Mouse (Mus musculus) CD4-positive, CD25-positive, alpha-beta regulatory T cell, adult 2 months (primary cell): ENCODE data around the gene Cbx1.

Experiments used
- DNase-seq: peaks from one replicate; pipeline ENCODE4 v3.0.0-alpha.2; 2012; ENCODE audit warnings: low read depth, low spot score

Cbx1 gene

DNA sequence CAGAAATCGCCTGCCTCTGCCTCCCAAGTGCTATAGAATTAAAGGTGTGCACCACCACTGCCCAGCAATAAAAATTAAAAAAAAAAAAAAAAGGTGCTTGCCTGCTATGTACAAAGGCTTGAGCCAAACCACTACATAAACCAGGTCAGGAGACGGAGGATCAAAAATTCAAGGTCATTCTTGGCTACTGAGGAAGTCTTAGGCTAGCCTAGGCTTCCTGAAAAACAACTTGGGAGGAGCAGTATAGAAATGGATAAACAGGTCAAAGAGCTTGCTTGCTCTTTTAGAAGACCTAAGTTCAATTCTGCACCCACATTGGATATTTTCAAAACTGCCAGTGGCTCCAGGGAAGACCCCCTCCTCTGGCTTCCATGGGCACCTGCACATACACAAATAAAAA lies 25.5 kb downstream of the Cbx1 start:
- DNase-seq, result no peak

DNA sequence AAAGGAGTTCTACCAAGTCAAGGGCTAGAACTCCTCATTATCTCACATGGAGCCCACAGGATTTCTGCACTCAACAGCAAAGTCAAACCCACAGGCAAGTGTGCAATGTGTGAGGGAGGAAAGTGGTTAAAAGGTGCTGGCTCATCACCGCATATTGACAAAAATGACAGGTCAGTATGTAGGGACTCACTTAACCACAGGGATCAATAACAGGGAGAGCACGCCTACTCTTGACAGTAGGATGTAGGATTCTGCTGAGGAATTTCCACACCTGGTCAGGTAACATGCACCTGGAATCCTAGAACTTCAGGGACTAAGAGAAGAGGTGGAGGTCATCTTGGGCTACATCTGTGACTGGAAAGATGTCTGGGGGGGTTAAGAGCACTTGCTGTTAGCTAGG lies 27.0 kb downstream of the Cbx1 start:
- no peak for DNase-seq

DNA sequence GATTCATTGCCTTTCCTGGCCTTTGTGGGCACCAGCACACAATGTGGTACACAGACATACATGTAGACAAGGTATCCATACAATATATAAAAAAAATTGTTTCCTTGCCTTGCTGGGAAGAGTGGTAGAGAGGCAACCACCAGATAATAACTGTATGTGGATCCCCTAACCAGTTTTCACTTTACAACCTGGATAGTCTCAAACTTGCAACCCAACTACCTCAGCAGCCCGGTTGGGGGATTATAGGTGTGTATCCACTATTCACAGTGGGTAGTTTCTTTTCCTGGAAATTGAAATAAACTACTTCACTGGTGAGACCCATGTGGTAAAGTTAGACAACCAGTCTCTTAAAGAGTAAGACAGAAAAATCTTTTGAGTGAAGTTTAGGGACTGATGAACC lies 27.6 kb downstream of the Cbx1 start:
- DNase-seq, result no peak

DNA sequence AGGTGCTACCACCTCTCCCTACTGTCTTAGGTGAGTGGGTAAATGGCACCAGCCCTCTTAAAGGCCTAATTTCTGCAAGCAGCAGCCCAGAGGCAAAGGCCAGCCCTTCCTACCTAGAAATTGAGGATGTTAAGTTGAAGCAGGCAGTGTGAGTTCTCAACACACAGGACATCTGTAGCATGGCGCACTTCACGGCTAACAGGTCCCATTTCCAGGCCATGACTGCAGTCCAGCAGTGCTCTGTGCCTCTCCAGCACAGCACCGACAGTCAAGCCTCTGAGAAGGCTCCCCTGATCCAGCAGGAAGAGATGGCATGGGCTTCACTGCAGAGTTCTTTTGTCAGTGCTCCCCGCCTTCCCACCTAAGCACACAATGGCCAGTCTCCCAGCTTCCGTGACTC lies 28.1 kb downstream of the Cbx1 start:
- DNase-seq, result no peak

DNA sequence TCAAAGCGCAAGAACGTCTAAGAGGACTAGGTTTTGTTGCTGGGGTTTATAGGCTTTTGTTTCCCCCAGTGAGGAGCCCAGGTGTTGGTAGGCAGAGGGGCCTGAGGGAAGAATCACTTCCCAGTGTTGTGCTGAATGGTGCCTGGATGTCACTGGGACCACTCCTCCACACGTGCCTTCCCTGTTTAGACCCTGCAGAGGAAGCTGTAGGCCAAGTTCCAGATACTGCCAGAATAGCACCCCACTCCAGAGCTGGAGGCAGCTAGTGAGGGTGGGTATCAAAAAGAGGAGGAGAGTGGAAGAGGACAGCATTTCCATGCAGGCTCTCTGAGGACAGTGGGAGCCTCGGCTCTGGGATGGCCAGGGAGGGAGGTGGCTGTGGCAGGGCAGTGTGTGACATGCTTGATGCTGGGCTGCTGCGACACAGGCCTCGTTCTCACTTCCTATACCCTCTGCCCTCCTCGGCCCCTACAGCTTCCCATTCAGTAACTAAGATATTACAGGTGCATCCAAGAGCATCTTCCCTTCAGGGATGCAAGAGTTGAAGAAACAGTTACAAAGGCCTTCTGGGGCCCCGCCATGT lies 29.3 kb downstream of the Cbx1 start:
- no peak for DNase-seq

DNA sequence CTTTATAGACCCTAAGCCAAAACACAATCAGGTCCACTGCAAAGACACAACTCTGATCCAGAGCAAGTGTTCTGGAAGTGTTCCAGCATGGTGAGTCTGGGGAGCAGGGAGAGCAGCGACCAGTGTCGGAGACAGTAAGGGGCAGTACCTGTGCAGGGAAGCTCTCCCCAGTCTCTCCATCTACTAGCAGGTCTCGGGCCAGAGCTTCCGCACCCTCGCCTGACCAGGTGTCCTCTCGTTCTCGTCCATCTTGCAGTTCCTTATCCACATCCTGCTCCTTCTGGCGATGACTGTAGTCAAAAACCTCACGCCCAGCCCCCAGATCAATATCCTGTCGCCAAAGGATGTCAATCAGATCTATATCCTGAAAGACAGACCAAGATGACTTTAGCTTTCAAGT lies 33.0 kb downstream of the Cbx1 start:
- no peak for DNase-seq

DNA sequence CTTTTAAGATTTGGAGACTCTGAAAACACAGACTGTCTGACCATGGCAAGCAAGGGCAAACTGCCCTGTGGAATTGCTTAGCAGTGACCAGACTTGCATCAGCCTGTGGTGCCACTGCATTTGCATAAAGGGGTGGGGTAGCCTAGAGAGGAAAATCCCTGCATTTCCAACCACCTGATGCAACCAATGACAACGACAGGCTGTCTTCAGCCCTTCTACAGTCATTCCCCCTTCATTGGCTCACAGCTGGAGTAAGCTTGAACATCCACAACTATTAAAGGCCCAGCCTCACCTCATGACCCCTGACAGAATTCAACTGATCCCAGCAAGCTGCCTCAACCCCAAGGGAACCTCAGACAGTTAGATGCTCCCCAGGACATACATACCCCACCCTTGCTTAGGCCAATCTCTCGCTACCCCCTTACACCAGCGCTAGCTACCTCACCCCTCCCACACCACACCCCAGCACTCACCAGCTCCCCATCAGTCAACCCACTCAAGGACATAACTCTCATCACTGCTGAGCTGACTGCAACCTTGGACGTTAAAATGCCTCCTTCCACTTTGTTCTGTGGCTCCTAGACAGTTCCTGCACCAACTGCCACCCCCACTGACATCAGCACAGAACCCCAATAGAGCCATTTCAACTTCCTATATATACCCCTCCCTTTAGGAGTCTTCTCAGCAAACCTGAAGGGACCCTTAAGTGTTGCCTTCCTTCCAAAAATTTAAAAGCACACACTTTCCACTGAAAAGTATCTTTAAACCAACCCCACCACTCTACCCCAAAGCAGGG lies 33.9 kb downstream of the Cbx1 start:
- peak; percentile 55 for DNase-seq

DNA sequence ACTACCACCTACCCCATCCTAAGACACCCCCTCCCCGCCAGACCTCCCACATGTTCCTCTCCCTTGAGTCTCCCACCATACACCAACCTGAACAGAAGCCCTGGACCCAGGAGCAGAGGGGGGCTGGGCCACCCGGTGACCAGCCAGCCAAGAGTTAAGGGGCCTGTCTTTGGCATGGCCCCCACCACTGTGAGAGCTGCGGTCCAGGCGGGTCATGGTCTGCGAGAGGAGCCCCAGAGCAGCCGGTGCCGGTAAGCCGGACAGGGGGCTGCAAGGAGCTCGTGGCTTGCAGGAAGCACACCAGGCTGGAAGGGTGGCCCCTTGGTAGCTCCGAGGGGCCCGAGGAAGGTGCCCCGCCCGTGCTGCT lies 34.5 kb downstream of the Cbx1 start:
- DNase-seq, result no peak

DNA sequence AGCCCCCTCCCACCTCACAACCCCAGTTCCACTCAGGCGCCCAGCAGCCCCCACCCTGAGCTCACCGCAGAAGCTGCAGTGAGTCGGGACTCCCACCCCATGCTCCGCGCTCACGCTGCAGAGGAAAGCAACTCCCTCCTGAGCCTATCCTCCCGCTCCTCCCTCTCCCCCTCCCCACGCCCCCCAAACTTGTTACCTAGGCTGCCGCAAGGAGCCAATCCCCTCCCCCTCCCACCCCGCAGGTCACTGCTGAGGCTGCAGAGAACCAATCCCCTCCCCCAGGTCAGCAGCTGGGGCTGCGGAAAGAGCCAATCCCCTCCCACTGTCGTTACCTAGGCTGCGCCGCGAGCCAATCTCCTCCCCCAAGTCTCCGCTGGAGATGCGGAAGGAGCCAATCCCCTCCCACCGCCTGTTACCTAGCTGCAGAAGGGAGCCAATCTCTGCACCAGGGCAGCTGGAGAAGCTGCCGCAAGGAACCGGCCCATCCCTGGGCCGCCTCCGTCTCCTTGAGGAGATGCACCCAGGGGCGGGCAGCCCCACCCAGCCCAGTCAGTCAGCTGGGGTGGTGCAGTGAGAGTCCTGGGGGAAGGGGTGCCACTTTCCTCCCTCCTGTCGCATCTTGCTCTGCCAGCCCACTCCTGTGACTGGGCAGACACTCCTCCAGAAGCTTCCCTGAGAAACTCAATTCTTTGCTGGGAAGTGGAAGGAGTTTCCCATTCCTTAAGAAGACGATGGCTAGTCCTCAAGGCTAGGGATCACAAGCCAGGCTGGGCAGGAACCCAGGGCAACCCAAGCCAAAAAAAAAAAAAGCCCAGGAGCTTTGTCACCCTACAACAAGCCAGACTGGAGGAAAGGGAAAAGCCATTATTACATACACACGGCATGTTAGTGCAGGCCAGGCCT lies 35.2 kb downstream of the Cbx1 start:
- peak; percentile 93 for DNase-seq

DNA sequence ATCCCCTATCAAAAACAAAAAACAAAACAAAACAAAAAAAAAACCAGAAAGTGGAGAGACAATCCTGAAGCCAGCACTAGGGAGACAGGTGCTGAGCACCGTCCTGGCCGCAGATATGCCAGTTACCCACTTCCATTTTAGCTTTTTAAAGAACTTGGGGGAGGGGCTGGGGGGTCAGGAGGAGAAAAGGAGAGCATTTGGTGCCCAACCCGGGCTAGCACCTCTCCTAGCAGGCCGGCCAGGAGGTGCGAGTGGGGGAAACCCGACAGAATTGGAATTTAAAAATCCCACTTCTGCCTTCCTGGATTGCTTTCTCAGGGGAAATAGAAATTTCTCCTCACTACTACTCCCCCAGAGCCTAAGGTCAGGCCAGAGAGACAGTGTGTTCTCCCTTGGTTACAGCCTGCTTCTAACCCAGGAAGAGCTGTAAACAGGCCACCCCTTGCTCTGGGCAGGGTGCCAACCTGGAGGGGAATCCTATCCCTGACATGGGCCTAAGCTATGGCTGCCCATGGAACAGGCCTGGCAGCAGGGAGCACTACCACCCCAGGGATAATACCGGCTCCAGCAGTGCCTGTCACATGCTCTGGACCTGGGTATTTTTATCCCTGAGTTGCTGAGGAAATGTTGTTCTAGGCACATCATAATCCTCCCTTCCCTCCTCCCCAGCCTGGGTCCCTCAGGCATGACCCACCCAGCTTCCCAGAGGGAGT lies 36.0 kb downstream of the Cbx1 start:
- DNase-seq, result no peak

DNA sequence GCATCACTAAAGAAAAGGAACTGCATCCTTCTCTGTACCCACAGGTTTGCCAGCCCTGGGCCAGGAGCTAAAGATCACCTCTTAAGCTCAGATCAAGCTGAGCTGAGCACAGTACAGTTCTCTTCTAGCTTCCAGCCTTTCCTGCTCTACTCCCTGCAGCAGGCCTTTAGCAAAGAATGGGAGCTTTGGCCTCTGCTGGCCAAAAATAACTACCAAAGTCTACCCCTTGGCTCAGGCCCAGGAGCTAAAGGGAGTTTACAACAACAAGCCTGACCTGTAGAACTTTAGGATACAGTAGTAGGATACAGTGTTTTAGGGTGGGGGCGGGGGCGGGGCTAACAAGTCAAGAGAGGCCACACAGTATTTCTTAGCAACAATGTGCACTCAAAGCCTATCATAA lies 37.6 kb downstream of the Cbx1 start:
- DNase-seq, result no peak

DNA sequence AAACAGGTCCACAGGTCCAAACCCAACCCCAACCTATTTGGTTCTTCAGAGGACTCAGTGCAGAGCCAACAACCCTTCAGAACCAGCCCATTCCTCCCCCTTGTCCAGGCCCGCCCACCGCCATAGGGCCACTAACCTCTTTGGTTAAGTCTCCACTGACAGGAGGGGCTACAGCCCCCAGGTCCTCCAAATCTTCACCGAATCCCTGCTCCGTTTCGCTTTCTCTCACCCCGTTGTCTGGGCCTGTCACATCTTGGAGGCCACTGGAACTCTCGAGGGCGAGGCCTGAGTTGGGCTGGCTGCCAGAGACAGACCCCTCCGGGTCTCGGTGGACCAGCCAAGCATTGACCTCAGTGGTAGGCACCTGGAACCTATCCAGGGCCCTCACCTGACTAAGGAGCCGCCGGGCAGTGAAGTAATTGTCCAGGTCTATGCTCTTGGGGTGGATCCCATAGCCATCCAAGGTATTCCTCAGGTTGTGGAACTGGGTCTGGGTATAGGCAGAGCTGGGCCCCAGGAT lies 38.2 kb downstream of the Cbx1 start:
- DNase-seq, result no peak

DNA sequence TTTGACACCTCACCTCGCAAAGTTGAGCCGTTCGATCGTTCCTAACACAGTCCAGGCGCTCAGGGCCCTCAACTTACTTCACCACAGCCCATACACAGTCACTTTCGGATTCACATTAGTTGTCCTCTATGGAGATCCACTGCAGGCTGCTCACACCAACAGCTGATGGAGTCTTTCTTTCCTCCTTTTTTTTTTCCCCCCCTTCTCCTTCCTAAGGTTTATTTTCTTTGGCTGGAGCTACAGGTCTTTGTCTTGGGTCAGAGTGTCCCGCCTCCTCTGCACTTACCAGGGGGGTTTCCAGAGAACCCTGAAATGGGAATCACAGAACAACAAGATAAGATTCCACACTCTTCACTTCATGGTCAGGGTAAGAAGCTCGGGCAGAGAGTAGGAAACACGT lies 39.0 kb downstream of the Cbx1 start:
- DNase-seq, result no peak

DNA sequence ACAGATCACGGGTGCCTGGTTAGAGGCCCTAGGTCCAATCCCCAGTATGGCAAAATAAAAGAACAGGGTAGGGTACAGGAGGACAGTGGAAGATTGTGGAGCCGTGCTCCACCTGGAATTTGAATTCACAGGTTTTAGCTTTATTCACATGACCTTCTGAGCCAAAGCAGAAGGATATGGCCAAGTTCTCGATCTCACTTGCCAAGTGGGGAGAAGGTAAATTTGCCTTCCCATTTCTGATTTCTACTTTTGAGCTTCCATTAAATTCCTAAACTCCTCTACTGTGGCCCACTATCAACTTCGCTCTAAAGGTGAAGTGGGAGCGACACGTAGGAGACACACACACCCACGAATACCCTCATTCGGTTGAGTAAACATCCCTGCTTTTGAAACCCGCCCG lies 40.0 kb downstream of the Cbx1 start:
- DNase-seq, result no peak

DNA sequence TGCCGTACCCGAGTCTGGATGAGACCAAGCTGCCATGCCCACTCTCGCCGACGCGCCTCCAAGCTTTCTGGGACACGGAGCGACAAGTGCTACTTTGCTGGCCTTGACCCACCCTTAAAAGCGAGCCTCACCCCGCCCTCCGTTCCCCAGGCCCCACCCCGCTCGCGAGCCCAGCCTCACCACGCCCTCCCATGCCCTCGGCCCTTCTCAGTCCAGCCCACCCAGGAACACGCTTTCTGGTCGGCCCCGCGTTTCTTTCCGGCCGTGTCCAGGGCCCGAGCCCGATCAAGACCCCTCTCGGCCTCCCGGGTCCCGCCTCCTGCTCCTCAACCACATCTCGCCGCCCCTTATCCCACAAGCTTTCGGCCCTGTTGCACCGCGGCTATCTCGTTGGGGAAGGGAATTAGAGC lies 40.5 kb downstream of the Cbx1 start:
- DNase-seq, result peak; percentile 70

DNA sequence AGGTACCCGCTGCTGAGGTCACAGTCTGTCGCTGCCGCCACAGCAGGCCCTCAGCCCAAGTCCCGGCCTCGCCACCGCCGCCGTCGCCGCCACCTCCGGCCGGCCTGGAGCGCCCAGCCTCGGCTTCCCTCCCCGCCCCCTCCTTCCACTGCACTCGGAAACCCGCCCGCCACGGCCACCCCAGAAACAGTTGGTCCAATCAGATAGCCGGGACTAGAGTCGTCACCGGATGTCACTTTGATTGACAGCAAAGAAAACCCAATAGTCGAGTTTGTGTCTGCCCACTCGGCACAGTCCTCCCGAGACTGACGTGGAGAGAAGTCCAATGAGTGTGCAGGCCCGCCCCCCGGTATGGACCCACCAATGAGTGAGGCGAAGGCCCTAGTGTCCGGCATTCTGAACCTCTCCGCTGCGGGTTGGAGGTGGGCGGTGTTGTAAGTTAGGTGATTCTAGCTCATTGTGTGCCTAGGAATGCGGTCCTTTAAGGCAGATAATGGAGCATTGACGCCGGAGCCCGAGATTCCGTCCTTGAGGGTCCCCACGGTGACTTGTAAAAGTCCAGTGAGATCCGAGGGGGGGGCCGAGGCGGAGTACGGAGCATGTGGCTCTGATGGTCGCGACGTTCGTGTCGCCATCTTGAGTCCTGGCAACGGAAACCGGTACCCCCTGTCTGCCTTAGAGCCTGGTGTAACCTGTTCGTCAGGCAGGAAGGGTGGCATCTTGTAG lies 41.0 kb downstream of the Cbx1 start, which contains the start of gene Nfe2l1:
Gene Nfe2l1, minus strand, starts transcription at position 156 of the 726 bp plus-strand sequence.
- DNase-seq, result peak; percentile 98

DNA sequence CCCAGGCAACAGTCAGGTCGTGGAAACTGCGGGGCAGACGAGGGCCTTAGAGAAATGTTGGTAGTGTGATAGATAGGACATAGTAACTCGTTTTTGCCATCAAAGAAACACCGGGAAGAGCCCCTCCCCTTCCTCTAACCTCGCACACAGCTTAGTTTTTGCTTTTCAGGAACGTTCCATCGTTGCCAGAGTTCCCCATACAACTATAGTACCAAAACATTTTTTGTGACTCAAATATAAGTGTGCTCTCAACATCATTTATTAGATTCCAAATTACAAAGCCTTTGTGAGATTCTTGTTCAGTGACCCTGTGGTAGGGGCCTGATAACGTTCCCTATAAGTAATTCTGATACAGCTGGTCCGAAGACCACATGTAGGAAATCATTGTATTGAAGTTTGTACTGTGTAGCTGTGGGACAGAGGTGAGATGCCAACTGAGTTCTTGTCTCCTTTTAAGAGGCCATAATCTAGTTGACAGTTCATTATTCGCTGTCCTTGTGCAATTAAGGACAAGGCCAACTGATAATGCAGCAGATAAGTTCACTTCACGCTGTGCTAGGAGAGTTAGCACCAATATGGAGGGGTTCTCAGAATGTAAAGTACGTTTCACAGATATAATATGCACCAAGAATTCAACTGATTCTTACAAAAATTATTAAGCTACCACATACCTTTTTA lies 41.8 kb downstream of the Cbx1 start:
- no peak for DNase-seq

DNA sequence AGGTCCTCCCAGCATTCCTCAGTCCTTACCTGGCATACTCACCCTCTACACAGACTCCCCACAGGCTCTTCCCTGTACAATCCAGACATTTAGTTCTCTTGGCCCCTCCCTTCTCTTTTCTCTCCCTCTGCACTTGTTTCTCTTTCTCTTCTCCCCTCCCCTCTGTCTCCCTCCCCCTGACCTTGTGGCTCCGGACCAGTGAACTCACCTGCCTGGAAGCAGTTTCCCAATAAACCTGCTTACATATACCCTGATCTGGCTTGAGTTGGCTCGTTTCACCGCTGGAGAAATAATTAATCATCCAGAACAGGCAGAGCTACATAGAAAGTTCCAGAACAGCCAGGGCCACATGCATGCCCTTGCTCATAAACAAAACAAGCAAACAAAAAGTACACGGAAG lies 42.6 kb downstream of the Cbx1 start:
- no peak for DNase-seq

DNA sequence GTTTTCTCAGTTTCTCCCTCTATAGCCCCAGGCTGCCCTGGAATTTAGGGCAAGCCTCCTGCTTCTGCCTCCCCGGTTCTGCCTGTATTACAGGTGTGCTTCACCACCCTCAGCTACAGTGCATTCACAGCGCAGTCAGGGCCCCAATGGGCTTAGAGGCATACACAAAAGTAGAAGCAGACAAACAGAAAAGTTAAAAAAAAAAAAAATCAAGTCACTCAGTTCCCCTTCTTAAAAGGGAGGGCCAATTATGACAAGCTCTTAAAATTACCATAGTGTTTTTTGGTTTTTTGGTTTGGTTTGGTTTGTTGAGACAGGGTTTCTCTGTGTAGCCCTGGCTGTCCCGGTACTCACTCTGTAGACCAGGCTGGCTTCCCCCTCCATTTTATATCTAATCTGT lies 43.6 kb downstream of the Cbx1 start:
- DNase-seq, result no peak

DNA sequence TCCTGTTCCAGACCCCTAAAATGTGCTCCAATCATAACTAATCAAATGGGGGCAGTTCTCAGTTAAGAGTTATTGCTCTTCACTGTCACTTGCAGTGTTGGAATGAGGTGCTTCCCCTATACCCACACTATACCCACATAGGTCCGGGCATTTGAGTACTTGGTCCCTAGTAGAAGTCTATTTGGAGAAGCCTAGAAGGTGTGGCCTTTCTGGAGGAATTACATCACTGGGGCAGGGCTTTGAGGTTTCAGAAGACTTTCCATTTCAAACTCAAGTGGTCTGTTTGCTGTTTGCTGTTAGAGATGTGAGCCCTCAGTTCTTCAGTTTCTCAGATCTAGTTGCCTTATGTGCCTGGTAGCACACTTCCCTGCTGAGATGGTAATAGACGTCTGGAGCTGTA lies 44.0 kb downstream of the Cbx1 start:
- no peak for DNase-seq
